Mouse (Mus musculus) C2C12 (cell line): ENCODE measurements around the gene Fam243.

Experiments
- CEBPB ChIP-seq: IDR thresholded peaks from one replicate; pipeline ENCODE4 v1.6.1; 2011; ENCODE audit warnings: low read depth, mild to moderate bottlenecking, control low read depth, moderate library complexity
- CTCF ChIP-seq: IDR thresholded peaks from one replicate; pipeline ENCODE4 v1.5.1; 2011; ENCODE audit not compliant: control insufficient read depth, insufficient read depth, insufficient read length
- FOSL1 ChIP-seq: IDR thresholded peaks from one replicate; pipeline ENCODE4 v1.8.0; 2011; ENCODE audit warnings: mild to moderate bottlenecking, low read length; ENCODE audit not compliant: poor library complexity, insufficient read depth, severe bottlenecking
- MAX ChIP-seq: IDR thresholded peaks from one replicate; pipeline ENCODE4 v1.6.1; 2011; ENCODE audit warnings: mild to moderate bottlenecking, control low read depth
- MYOG ChIP-seq: IDR thresholded peaks from one replicate; pipeline ENCODE4 v1.6.1; 2011; ENCODE audit not compliant: control insufficient read depth, insufficient read length; ENCODE audit errors: extremely low read depth
- USF1 ChIP-seq: IDR thresholded peaks from one replicate; pipeline ENCODE4 v1.6.1; 2011; ENCODE audit warnings: low read depth, mild to moderate bottlenecking, control low read depth, moderate library complexity

DNA sequence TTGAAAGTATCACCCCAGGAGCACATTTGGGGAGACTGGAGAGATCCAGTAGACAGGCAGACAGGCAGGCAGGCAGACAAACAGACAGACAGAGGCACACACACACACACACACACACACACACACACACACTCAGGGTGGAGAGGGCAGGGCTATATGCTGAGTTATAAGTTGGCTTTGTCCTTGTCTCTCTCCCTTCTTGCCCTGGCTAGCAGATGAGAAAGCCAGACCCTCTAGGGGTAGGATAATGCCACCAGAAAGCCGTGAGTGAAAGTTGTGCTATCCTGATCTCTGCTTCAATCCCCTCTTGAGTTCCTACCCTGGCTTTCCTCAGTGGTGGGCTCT, 3.8 kb upstream of the Fam243 start:
- TF ChIP-seq USF1 = no peak
- TF ChIP-seq CTCF = no peak
- TF ChIP-seq MAX = no peak
- TF ChIP-seq MYOG = no peak
- TF ChIP-seq FOSL1 = no peak
- TF ChIP-seq CEBPB = no peak
